Comparison of ENCODE assay signal across 15 mouse cellular contexts in the genomic region with DNA sequence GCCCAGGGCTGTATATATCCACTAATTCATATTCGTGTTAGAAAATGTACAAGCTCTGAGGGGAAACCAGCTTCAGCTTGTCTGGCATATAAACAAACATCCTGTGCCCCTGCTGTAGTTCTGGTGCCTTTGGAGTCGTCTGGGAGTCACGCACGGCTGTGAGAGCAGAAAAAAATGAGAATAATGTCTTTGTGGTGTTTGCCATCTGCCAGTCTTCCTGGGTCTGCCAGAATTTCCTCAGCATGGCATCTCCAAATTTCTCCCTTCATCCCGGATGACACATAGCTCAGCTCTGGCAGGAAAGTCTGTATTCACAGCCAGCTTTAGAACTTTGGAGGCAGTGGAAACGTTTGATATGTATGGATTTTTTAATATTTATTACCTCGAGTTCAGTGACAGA. TPM values are rescaled to one million over a fixed set of nuclear protein-coding genes. Genes with fewer than 3 reads are reported as not detected.
DNase-seq lines count a peak whose midpoint lies in the region; ATAC-seq and TF ChIP-seq lines count a peak whose summit lies in the region.
"Had no signal": no experiment of that assay in that cellular context is flagged by ENCODE, and none has a peak within 500 bp of the region (broad histone marks: within the 10 kb centered on the region; RNA-seq: fewer than 3 reads in every experiment).

No protein-coding gene starts in this region.

- H3K36me3 ChIP-seq in forebrain, embryonic 14.5 days (ENCODE audit: control insufficient read depth, insufficient read depth, low read length) = no peaks in the 10 kb centered on the region
- H3K36me3 ChIP-seq in forebrain, embryonic 10.5 days (replicated peaks) = no peaks in the 10 kb centered on the region
- no peaks in the 10 kb centered on the region for H3K36me3 ChIP-seq in forebrain, postnatal 0 days (ENCODE audit: insufficient read depth)
- H3K36me3 ChIP-seq: embryonic facial prominence, embryonic 15.5 days had no signal

- no peak overlapping the region for H3K4me2 ChIP-seq in forebrain, embryonic 14.5 days (ENCODE audit: low read length)
- H3K4me2 ChIP-seq in forebrain, postnatal 0 days (ENCODE audit: low read depth) = no peak overlapping the region
- H3K4me2 ChIP-seq: embryonic facial prominence, embryonic 15.5 days had no signal

- no peak overlapping the region for H3K9ac ChIP-seq in forebrain, embryonic 14.5 days (ENCODE audit: low read length)
- no peak overlapping the region for H3K9ac ChIP-seq in forebrain, postnatal 0 days
- H3K9ac ChIP-seq: embryonic facial prominence, embryonic 15.5 days; liver, embryonic 14.5 days had no signal

- WGBS in forebrain, embryonic 14.5 days = 70% methylated on average over 7 of the region's 7 CpGs
- WGBS in forebrain, embryonic 10.5 days = 86% methylated on average over 7 of the region's 7 CpGs
- WGBS in cerebellum, adult 2 months = 4% methylated on average over 7 of the region's 7 CpGs
- 46% methylated on average over 7 of the region's 7 CpGs for WGBS in forebrain, postnatal 0 days

- no peak for TF ChIP-seq POLR2A in cerebellum, adult 2 months (IDR thresholded peaks at IDR 0.05; ENCODE audit: borderline replicate concordance, insufficient read depth, low read length)

- no peaks in the 10 kb centered on the region for H3K4me1 ChIP-seq in forebrain, embryonic 14.5 days (ENCODE audit: control insufficient read depth, insufficient read depth, low read length)
- H3K4me1 ChIP-seq in forebrain, embryonic 10.5 days = no peaks in the 10 kb centered on the region
- H3K4me1 ChIP-seq in cerebellum, adult 2 months (ENCODE audit: control insufficient read depth, insufficient read depth, low read length) = no peaks in the 10 kb centered on the region
- H3K4me1 ChIP-seq in forebrain, postnatal 0 days (ENCODE audit: insufficient read depth) = no peaks in the 10 kb centered on the region
- H3K4me1 ChIP-seq: embryonic facial prominence, embryonic 15.5 days had no signal

- ATAC-seq in forebrain, embryonic 14.5 days = peak; percentile 65; the same call in 1 of the 2 replicates
- peak; percentile 91 for ATAC-seq in forebrain, postnatal 0 days

- no peak overlapping the region for H3K4me3 ChIP-seq in forebrain, embryonic 14.5 days (ENCODE audit: low read depth, low read length)
- no peak overlapping the region for H3K4me3 ChIP-seq in forebrain, embryonic 10.5 days
- no peak overlapping the region for H3K4me3 ChIP-seq in layer of hippocampus, adult 2 months
- H3K4me3 ChIP-seq in cerebellum, adult 2 months (replicated peaks; ENCODE audit: insufficient read depth, low read depth, low read length) = no peak overlapping the region
- no peak overlapping the region for H3K4me3 ChIP-seq in forebrain, postnatal 0 days (ENCODE audit: low read depth, low read length)
- H3K4me3 ChIP-seq: embryonic facial prominence, embryonic 15.5 days had no signal

- H3K27me3 ChIP-seq in forebrain, embryonic 14.5 days (replicated peaks; ENCODE audit: control insufficient read depth, insufficient read depth, low read length) = no peaks in the 10 kb centered on the region
- no peaks in the 10 kb centered on the region for H3K27me3 ChIP-seq in forebrain, embryonic 10.5 days (ENCODE audit: poor library complexity, severe bottlenecking)
- H3K27me3 ChIP-seq in cerebellum, adult 2 months (ENCODE audit: control insufficient read depth, insufficient read depth, low read length) = no peaks in the 10 kb centered on the region; the same call in 1 of the 2 replicates
- no peaks in the 10 kb centered on the region for H3K27me3 ChIP-seq in forebrain, postnatal 0 days (ENCODE audit: insufficient read depth, low read length)
- H3K27me3 ChIP-seq: embryonic facial prominence, embryonic 15.5 days had no signal

- H3K27ac ChIP-seq in forebrain, embryonic 14.5 days (ENCODE audit: low read depth, low read length) = no peak overlapping the region
- H3K27ac ChIP-seq in forebrain, embryonic 10.5 days = no peak overlapping the region
- no peak overlapping the region for H3K27ac ChIP-seq in layer of hippocampus, adult 2 months
- H3K27ac ChIP-seq in cerebellum, adult 2 months (ENCODE audit: insufficient read depth, low read length) = no peak overlapping the region
- no peak overlapping the region for H3K27ac ChIP-seq in forebrain, postnatal 0 days (ENCODE audit: low read depth, low read length)
- H3K27ac ChIP-seq: embryonic facial prominence, embryonic 15.5 days; liver, embryonic 14.5 days had no signal

- H3K9me3 ChIP-seq in forebrain, embryonic 14.5 days (replicated peaks; ENCODE audit: control insufficient read depth, low read length) = no peaks in the 10 kb centered on the region
- H3K9me3 ChIP-seq in forebrain, embryonic 10.5 days = no peaks in the 10 kb centered on the region
- no peaks in the 10 kb centered on the region for H3K9me3 ChIP-seq in forebrain, postnatal 0 days (ENCODE audit: low read length)
- H3K9me3 ChIP-seq: embryonic facial prominence, embryonic 15.5 days had no signal

- peak; percentile 79 for DNase-seq in forebrain, embryonic 14.5 days (ENCODE audit: low spot score)
- DNase-seq in forebrain, embryonic 10.5 days (ENCODE audit: extremely low spot score, low spot score) = no peak
- DNase-seq in layer of hippocampus, adult 2 months (ENCODE audit: low spot score in 2 of 2) = peak; percentile 17 to 26
- DNase-seq in layer of hippocampus, postnatal 25 days (ENCODE audit: extremely low spot score in 1 of 2, low spot score in 1 of 2) = no peak
- DNase-seq in cerebellum, adult 2 months = peak; percentile 25 to 72
- DNase-seq in forebrain, postnatal 0 days = peak; percentile 66
- no peak for DNase-seq in spleen, adult 18-20 months
- no peak for DNase-seq in adrenal gland, postnatal 36 days
- DNase-seq: gastrocnemius, postnatal 25 days; heart, postnatal 10 days; lung, postnatal 14 days had no signal

- no peak for TF ChIP-seq CTCF in layer of hippocampus, adult 2 months (conservative IDR thresholded peaks at IDR 0.05)
- TF ChIP-seq CTCF in cerebellum, adult 2 months (IDR thresholded peaks at IDR 0.05; ENCODE audit: borderline replicate concordance, insufficient read depth, low read depth, low read length) = no peak
- no peak for TF ChIP-seq CTCF in forebrain, postnatal 0 days (IDR thresholded peaks at IDR 0.05; ENCODE audit: low read depth)

RNA-seq across cellular contexts. Expression of a gene that starts 13.6 kb away (rescaled TPM):
- polyA plus RNA-seq in forebrain, embryonic 14.5 days (2014; fragmentation: Nextera tagmentation; extraction: Ambion mirVana) = 0.06 and 0.18 TPM in 2 replicates
- not detected in 2 replicates for polyA plus RNA-seq in forebrain, embryonic 10.5 days (2016; fragmentation: Nextera tagmentation; extraction: Ambion mirVana)
- not detected for total RNA-seq in layer of hippocampus, adult 2 months (2021)
- total RNA-seq in layer of hippocampus, postnatal 25 days (2021) = under 1 TPM in 1 of 2 experiments, not detected in 1; 0.07 TPM
- 0.11 and 0.19 TPM in 2 replicates for polyA plus RNA-seq in cerebellum, adult 2 months (2012; rRNA removed)
- 0.08 and 0.10 TPM in 2 replicates for total RNA-seq in forebrain, postnatal 0 days (2014; rRNA removed)
- 0.15 and 0.26 TPM in 2 replicates for polyA plus RNA-seq in forebrain, postnatal 0 days (2015; fragmentation: Nextera tagmentation; extraction: Ambion mirVana)
- not detected for total RNA-seq in adrenal gland, postnatal 36 days (2021)
- total RNA-seq: gastrocnemius, postnatal 25 days; heart, postnatal 10 days had no signal
- polyA plus RNA-seq: kidney, embryonic 16.5 days; limb, embryonic 11.5 days; liver, embryonic 14.5 days had no signal

Comparison
In these comparisons a context has a peak if more than half of its experiments do, and no peak if none do; other contexts are left out.
1. DNase-seq: peak in forebrain, embryonic 14.5 days (single experiment), layer of hippocampus, adult 2 months (2 of 2), cerebellum, adult 2 months (2 of 2) and forebrain, postnatal 0 days (single experiment); none in forebrain, embryonic 10.5 days (single experiment), layer of hippocampus, postnatal 25 days (0 of 2), spleen, adult 18-20 months (0 of 2) and adrenal gland, postnatal 36 days (0 of 2).